Mouse (Mus musculus) liver, embryonic 16.5 days (tissue): ENCODE data around the gene Abhd17b. TPM values are rescaled to one million over a fixed set of nuclear protein-coding genes. Genes with fewer than 3 reads are reported as not detected.

Source experiments
- ATAC-seq: fragments of 200-750 bp; cut with Nextera tagmentation; 2 replicates; pipeline ENCODE4 v1.8.0; 2017; ENCODE audit warnings: low read depth, mild to moderate bottlenecking, moderate number of reproducible peaks, moderate library complexity
- H3K27ac ChIP-seq: fragments of 300-500 bp; sonication (generic); 2 replicates; pipeline ENCODE4 v1.5.1; 2014; ENCODE audit warnings: mild to moderate bottlenecking, low read length
- H3K27me3 ChIP-seq: fragments of 300-500 bp; sonication (generic); 2 replicates; pipeline ENCODE4 v1.6.1; 2014; ENCODE audit warnings: low read depth, low read length, mixed read lengths; ENCODE audit not compliant: control insufficient read depth, insufficient read depth
- H3K36me3 ChIP-seq: fragments of 300-500 bp; sonication (generic); 2 replicates; pipeline ENCODE4 v1.6.1; 2014; ENCODE audit warnings: mild to moderate bottlenecking; ENCODE audit not compliant: control insufficient read depth, insufficient read depth
- H3K4me1 ChIP-seq: fragments of 300-500 bp; sonication (generic); 2 replicates; pipeline ENCODE4 v1.6.1; 2014; ENCODE audit warnings: low read depth, low read length, mixed read lengths; ENCODE audit not compliant: control insufficient read depth
- H3K4me2 ChIP-seq: fragments of 300-500 bp; sonication (generic); 2 replicates; pipeline ENCODE4 v1.6.1; 2014; ENCODE audit warnings: low read depth, low read length, mixed read lengths
- H3K4me3 ChIP-seq: fragments of 300-500 bp; sonication (generic); 2 replicates; pipeline ENCODE4 v1.5.1; 2014; ENCODE audit warnings: low read depth, mild to moderate bottlenecking, low read length
- H3K9ac ChIP-seq: fragments of 300-500 bp; sonication (generic); 2 replicates; pipeline ENCODE4 v1.6.1; 2014; ENCODE audit warnings: low read depth, low read length
- H3K9me3 ChIP-seq: fragments of 300-500 bp; sonication (generic); replicated peaks from 2 replicates; pipeline ENCODE4 v1.6.1; 2016; ENCODE audit warnings: low read length; ENCODE audit not compliant: control insufficient read depth
- WGBS: fragments of 180-500 bp; shearing (Covaris S2); extraction: QIAGEN DNeasy Blood & Tissue Kit; methylation state at CpG from one replicate; pipeline ENCODE4 v1.1.7; 2014; ENCODE audit not compliant: insufficient replicate concordance; 5-methylcytosine and 5-hydroxymethylcytosine counted together
- polyA plus RNA-seq: library from polyadenylated mRNA; unstranded; fragments of >200 nt; fragmentation: Nextera tagmentation; extraction: Ambion mirVana; gene quantifications from 2 replicates; pipeline ENCODE4 v1.2.1, GENCODE M21; 2015

The Abhd17b gene
- polyA plus RNA-seq: 4.9 and 5.8 TPM in 2 replicates

- no peaks in the 10 kb centered on the region for H3K36me3 ChIP-seq
- H3K27me3 ChIP-seq: no peaks in the 10 kb centered on the region
- peaks cover 2% of the 10 kb centered on the region for H3K4me1 ChIP-seq
- peak within 1 kb of the TSS; percentile 83 for H3K4me3 ChIP-seq
- H3K9me3 ChIP-seq: no peaks in the 10 kb centered on the region
- ATAC-seq: peak; percentile 28
- WGBS: under 1% methylated on average over 87 of the region's 105 CpGs
- H3K27ac ChIP-seq: peak within 1 kb of the TSS; percentile 91
- peak within 1 kb of the TSS; percentile 84 for H3K9ac ChIP-seq
- peak within 1 kb of the TSS; percentile 94 for H3K4me2 ChIP-seq
These were observed at the start of gene Abhd17b for GRCm38 (mm10) chr19:21653172-21653981. Gene Abhd17b, plus strand, starts transcription at chr19:21653185.

DNA sequence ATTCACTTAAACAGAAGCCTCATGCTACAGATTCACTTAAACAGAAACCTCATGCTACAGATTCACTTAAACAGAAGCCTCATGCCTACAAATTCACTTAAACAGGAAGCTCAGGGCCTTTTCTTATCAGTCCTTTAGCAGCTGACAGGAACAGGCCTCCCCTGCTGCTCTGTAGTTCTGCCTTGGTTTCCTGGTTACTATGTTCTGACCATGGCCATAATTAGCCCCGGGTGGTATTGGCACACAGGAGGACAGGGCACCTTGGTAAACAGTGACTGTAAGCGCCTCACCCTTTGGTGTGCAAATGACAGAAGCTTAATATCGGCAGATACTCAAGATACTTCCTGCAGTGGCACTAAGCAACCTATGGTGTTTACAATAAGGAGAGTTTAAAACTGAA, 49.1 kb upstream of the Abhd17b start:
- Histone ChIP-seq H3K36me3 (no peaks in the 10 kb centered on the region; the same call in 1 of the 2 replicates), H3K4me3 (no peak overlapping the region), H3K27ac (no peak overlapping the region), H3K9ac (no peak overlapping the region), H3K4me1 (peaks cover 2% of the 10 kb centered on the region), H3K27me3 (no peaks in the 10 kb centered on the region), H3K4me2 (no peak overlapping the region), H3K9me3 (no peaks in the 10 kb centered on the region)
- 19% methylated on average over 3 of the region's 3 CpGs for WGBS
- ATAC-seq: no peak

- Histone ChIP-seq H3K36me3 (no peaks in the 10 kb centered on the region; the same call in 1 of the 2 replicates), H3K4me3 (no peak overlapping the region), H3K27ac (no peak overlapping the region), H3K4me1 (no peaks in the 10 kb centered on the region; the same call in none of the 2 replicates), H3K9ac (no peak overlapping the region), H3K4me2 (no peak overlapping the region), H3K27me3 (no peaks in the 10 kb centered on the region), H3K9me3 (no peaks in the 10 kb centered on the region)
- 62% methylated on average over 3 of the region's 3 CpGs for WGBS
- ATAC-seq: no peak
These were observed 47.7 kb upstream of the Abhd17b start for GRCm38 (mm10) chr19:21605294-21605693.

GRCm38 (mm10) chr19:21610240-21610639, 42.7 kb upstream of the Abhd17b start:
- H3K4me1 ChIP-seq: no peaks in the 10 kb centered on the region
- no peak for ATAC-seq
- H3K27me3 ChIP-seq: no peaks in the 10 kb centered on the region
- H3K4me2 ChIP-seq: no peak overlapping the region
- no peaks in the 10 kb centered on the region for H3K36me3 ChIP-seq
- H3K27ac ChIP-seq: no peak overlapping the region
- H3K9me3 ChIP-seq: no peaks in the 10 kb centered on the region
- WGBS: 64% methylated on average over 6 of the region's 6 CpGs
- H3K4me3 ChIP-seq: no peak overlapping the region
- no peak overlapping the region for H3K9ac ChIP-seq

- H3K9ac ChIP-seq: no peak overlapping the region
- H3K36me3 ChIP-seq: no peaks in the 10 kb centered on the region
- no peaks in the 10 kb centered on the region for H3K9me3 ChIP-seq
- no peak overlapping the region for H3K4me3 ChIP-seq
- 76% methylated on average over 6 of the region's 6 CpGs for WGBS
- H3K27ac ChIP-seq: no peak overlapping the region; the same call in 1 of the 2 replicates
- no peaks in the 10 kb centered on the region for H3K27me3 ChIP-seq
- H3K4me2 ChIP-seq: no peak overlapping the region
- ATAC-seq: no peak
- no peaks in the 10 kb centered on the region; the same call in 1 of the 2 replicates for H3K4me1 ChIP-seq
These were observed 41.7 kb upstream of the Abhd17b start for GRCm38 (mm10) chr19:21611297-21611696.

- Histone ChIP-seq H3K4me1 (no peaks in the 10 kb centered on the region; the same call in 1 of the 2 replicates), H3K9me3 (no peaks in the 10 kb centered on the region), H3K36me3 (no peaks in the 10 kb centered on the region), H3K27me3 (no peaks in the 10 kb centered on the region), H3K4me2 (no peak overlapping the region), H3K9ac (no peak overlapping the region), H3K27ac (no peak overlapping the region; the same call in 1 of the 2 replicates), H3K4me3 (no peak overlapping the region)
- no peak for ATAC-seq
- WGBS: 71% methylated on average over 9 of the region's 9 CpGs
These were observed 41.0 kb upstream of the Abhd17b start for GRCm38 (mm10) chr19:21611725-21612575.

DNA sequence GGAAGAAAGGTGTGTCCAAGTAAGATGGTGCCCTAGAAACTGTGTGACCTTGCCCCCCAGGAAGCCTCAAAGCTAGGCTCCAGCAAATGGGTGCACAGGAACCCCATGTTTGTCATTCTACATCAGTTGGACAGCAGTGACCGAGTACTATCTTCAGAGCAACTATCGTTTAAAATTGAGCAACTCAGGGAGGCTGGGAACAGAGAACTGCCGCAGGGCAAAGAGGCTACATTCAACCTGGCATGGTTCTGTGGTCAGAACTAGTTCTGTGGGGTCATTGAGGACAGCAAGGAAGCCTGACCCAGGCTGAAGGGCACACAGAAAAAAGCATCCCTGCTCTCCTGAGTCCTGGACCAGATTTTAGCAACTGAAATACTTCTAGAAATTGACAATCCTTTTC, 37.2 kb upstream of the Abhd17b start:
- Histone ChIP-seq H3K9me3 (no peaks in the 10 kb centered on the region), H3K27ac (no peak overlapping the region), H3K9ac (no peak overlapping the region), H3K4me3 (no peak overlapping the region), H3K4me2 (no peak overlapping the region), H3K36me3 (no peaks in the 10 kb centered on the region), H3K27me3 (no peaks in the 10 kb centered on the region), H3K4me1 (no peaks in the 10 kb centered on the region; the same call in 1 of the 2 replicates)
- no peak for ATAC-seq
- 41% methylated on average over 3 of the region's 3 CpGs for WGBS

DNA sequence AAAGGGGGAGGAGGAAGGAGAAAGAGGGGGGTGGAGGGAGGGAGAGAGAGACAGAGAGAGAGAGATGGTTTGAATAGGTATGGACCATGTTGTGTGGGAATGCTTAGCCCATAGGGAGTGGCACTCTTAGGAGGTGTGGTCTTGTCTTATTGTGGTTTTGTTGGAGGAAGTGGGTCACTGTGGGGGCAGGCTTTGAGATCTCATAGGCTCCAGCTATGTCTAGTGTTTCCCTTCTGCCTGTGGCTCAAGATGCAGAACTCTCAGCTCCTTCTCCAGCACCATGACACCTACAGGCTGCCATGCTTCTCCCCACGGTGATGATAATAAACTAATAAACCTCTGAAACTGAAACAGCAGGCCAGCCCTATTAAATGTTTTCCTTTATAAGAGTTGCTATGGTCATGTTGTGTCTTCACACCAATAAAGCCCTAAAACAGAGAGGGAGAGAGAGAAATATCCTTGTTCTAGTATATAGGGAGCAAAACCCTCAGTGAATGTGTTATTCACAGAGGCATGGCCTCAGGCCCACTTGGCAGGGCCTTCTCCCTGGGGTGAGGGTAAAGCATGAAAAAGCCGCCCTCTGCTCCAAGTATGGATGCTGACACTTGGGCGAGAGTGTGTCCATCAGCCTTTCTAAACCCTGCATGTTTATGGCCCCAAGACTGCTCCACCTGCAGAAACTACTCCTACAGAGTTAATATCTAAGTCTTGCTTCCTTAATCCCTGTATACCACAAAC, 29.4 kb upstream of the Abhd17b start:
- 0 out of 2 replicates have a peak, but pooled peaks have one; percentile 7 for ATAC-seq
- Histone ChIP-seq H3K4me2 (no peak overlapping the region), H3K4me1 (no peaks in the 10 kb centered on the region; the same call in 1 of the 2 replicates), H3K27me3 (no peaks in the 10 kb centered on the region), H3K9ac (no peak overlapping the region), H3K27ac (no peak overlapping the region), H3K9me3 (no peaks in the 10 kb centered on the region), H3K36me3 (no peaks in the 10 kb centered on the region), H3K4me3 (no peak overlapping the region)
- 50% methylated on average over 3 of the region's 3 CpGs for WGBS
